Mouse (Mus musculus) forelimb bud, embryonic 11.5 days (tissue): ENCODE data around the gene Osbpl10.
"Not testable (repeated sequence)": the region's sequence is repeated elsewhere in the genome, so short reads cannot be mapped to it uniquely, and the experiment has no call there.

ENCODE experiments used
- DNase-seq: peaks from one replicate; pipeline ENCODE4 v3.0.0-alpha.2; 2012; ENCODE audit warnings: low read depth, low spot score

Osbpl10 gene

DNA sequence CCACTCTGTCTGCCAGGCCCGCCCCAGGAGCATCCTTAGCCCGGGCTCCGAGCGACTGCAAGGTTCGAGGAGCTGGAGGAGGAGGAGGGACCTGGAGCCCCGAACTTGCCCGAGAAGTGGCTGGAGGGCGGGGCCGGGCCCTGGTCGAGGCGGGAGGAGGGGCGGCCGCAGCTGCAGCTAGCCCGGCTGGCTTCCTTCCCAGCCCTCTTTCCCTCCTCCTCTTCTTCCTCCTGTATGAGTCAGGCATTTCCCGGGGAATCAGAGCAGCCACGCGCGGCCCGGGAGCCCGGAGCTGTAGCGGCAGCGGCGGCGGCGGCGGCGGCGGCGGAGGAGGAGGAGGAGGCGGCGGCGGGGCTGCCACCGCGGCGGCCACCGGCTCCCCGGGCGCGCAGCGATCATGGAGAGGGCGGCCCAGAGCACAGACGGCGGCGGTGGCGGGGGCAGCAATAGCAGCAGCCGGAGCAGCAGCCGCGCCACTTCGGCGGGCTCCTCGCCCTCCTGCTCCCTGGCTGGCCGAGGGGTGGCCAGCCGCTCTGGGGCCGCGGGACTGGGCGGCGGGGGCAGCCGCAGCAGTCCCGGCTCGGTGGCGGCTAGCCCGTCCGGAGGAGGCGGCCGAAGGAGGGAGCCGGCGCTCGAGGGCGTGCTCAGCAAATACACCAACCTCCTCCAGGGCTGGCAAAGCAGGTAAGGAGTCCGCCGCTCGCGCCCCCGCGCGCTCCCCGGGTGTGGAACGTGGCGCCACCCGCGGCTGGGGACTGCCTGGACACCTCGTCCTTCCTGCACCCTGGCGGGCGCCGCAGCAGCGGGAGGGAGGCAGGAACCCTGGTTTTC lies at the start of gene Osbpl10:
Gene Osbpl10, plus strand, starts transcription at position 289 of the 831 bp plus-strand sequence.
- peak; percentile 53 for DNase-seq

DNA sequence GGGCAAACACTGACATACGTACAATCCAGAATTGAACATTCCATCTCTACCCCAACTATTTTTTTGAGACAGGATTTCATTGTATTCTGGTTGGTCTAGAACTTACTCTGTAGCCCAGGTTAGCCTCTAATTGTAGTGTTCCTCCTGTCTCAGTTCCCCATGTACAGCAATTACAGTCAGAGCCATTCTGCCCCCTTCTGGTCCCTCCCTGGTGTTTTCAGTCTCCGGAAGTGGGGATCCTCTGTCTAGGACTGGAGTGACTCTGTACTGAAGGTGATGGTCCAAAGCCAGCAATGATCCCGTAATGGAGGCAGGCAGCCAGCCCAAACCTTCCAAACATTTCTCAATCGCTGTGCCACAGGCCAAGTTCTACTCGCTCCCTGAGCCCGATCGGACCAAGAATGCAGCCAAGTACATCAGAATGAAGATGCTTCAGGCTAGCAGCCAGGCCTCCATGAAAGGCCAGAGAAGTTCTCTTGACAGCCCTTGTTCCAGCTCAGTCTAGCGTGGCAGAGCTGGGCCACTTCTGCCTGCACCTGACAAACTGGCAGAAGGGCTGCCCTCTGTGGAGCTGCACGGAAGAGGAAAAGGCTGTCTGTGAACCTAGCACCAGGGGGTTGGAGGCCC lies 47.8 kb upstream of the Osbpl10 start:
- no peak for DNase-seq

DNA sequence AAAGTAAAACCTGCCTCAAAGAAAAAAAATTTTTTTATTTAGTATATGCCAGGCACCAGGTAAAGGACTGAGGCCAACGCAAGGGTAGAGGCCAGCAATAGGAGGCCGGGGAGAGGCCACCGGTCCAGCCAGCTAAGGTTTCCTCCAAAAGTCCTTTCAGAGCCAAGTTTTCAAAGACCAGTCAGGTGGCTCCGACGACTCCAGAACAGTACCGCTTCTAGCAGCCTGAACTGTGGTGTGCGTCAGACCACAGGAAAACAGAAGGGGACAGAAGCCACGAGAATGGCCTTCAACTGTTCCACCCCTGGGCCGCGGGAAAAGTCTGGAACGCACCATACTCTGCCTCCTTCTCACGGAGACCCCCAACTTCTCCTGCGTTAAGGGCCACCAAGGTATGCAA lies 45.8 kb upstream of the Osbpl10 start:
- no peak for DNase-seq

DNA sequence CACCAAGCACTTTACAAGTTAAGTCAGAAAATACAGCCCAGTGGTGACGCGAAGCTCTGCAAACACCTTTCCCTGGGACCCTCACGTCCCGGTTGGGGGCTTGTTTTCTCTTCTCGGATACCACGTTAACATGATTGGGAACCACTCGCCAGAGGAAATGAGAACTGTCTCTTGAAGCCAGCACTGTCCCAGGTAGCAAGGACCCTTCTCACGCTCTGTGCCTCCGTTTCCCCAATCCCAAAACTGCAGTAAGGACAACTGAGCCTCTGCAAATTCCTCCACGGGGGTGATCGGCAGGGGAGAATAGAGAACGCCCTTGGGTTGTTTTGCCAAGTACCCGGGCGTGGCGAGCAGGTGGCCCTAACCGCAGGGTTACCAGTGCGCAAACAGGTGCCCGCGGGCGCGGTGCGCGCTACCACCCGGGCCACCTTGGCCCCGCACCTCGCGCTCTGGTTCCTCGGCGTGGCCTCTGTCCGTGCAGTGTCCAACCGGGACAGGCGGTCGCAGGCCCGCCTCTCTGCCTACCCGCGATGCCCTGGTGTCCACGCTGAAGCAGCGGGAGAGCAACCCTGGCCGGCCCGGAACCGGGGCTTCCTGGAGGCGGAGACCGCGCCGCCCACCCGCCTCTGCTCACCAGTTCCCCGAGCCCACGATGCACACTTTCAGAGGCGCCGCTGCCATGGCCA lies 45.2 kb upstream of the Osbpl10 start:
- DNase-seq: no peak

DNA sequence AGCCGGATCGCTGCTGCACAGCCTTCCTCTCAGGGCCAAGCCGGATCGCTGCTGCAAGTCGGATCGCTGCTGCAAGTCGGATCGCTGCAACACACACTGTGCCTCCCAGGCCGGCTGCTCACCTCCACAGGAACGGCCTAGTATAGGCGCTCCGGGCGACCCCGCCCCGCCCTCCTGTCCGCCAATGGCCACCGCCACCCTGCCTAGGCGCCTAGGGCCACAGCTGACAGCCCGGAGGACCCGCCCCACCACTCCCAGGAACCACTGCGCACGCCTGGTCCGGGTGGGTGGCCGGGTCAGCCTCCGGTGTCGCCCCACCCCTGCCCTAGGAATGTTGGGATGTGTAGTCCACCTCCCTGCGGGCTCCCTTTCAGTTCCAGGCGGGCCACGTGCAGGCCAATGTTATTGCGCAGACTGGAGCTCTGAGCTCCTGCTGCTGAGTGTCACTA lies 44.6 kb upstream of the Osbpl10 start, which contains the start of gene Gpd1l:
Gene Gpd1l, minus strand, starts transcription at position 265 of the 449 bp plus-strand sequence.
- DNase-seq: peak; percentile 93

DNA sequence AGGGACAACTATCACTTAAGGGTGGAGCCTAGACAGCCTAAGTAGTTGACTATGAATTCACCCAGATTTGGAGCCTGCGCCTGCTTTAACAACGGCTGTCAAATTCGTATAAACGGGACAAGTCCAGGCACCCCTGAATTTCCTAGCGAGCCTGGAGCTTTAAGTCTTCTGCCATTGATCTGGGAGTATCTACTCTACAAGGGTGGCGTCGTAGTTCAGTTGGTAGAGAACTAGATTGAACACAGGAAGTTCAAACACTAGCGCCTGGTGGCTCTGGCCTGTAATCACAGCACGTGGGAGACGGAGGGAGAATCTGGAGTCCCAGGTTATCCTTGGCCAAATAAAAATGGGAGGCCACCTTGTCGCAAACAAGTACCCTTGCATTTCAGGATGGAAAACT lies 44.1 kb upstream of the Osbpl10 start:
- DNase-seq: no peak

DNA sequence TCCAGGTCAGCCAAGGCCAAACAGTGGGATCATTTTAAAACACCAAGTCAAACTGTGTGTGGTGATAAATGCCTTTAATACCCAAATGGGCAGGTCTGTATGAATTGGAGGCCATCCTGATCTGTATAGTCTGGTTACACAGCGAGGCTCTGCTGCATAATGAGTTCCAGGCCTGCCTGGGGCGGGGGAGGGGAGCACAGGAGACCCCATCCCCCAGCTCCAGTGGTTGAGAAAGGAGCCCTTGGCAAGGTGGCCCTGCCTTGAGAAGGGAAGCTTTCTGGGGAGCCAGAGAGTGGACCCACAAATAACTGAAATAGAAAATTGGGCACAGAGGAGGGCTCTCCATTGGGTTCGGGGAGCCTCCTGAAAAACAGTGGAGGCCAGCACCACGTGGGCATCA lies 43.0 kb upstream of the Osbpl10 start:
- no peak for DNase-seq

DNA sequence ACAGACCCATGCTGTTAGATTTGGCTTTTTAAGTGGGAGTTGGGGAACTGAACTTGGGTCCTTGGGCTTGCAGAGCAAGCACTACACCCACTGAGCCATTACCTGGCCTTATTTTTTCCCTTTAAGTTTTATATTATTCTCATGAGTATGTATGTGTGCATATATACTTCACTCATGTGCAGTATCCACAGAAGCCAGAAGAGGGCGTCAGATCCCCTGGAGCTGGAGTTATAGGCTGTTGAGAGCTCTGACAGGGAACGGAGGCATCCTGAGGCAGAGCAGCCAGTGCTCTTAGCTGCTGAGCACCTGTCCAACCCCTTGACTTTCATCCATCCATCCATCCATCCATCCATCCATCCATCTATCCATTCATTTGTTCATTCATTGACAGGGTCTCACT lies 41.7 kb upstream of the Osbpl10 start:
- DNase-seq: no peak

DNA sequence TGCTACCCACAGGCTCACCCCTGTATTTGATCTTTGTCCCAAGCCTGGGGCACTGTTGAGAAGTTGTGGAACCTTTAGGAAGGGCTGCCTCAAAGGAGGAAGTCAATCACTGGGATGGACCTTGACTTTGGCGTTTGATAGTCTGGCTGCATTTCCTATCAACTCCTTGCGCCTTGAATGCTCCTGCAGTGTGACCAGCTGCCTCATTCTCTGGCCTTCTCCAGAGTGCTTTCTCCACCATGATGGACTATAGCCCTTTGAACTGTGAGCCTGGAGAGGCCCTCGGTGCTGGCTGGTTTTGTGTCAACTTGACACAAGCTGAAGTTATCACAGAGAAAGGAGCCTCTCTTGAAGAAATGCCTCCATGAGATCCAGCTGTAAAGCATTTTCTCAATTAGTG lies 33.7 kb upstream of the Osbpl10 start:
- DNase-seq: no peak

DNA sequence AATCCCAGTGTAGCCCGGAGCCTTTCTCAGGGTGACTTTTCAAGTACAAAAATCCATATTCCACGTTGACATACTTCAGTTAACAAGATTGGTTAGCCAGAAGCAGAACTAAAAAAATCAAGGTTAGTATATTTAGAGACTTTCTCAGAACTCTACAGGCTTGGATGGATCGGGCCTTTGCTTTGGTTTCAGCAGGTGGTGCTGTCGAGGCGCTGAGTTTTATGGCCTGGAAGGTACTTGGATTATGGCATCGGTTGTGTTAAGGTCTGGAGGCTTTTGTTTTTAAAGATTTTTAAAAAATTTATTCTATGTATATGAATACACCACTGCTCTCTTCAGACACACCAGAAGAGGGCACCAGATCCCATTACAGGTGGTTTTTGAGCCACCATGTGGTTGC lies 32.8 kb upstream of the Osbpl10 start:
- DNase-seq: no peak

DNA sequence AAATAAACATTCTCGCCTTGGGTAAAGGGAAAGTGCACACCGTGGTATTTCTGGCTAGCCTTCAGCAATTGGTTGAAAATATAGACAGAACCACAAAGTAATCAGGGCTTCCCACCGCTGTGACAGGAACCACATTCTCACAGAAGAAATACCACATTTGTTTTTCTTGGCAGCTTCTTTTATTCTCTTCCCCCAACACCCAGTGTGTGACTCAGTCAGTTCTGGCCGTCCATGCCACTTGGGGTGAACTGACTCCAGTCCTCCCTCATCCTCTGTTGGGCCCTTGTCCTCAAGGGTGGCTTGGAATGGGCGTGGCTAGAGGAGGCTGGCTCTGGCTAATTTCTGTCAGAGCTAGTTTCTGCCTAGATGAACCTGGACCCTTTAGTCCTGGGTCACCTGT lies 30.0 kb upstream of the Osbpl10 start:
- DNase-seq: no peak

DNA sequence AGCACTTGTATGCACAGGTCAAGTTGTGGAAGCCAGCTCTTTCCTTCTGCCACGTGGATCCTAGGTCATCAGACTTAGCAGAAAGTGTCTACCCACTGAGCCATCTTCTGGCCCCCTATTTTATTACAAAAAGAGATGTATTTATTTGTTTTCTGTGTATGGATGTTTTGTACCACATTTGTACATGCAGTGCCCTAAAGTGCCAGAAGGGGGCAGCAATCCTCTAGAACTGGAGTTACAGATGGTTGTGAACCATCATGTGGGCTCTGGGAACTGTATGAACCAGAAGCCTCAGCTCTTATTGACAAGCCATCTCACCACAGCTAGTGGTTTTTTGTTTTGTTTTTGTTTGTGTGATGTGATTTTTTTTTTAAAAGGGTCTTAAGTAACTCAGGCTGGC lies 25.5 kb upstream of the Osbpl10 start:
- no peak for DNase-seq

DNA sequence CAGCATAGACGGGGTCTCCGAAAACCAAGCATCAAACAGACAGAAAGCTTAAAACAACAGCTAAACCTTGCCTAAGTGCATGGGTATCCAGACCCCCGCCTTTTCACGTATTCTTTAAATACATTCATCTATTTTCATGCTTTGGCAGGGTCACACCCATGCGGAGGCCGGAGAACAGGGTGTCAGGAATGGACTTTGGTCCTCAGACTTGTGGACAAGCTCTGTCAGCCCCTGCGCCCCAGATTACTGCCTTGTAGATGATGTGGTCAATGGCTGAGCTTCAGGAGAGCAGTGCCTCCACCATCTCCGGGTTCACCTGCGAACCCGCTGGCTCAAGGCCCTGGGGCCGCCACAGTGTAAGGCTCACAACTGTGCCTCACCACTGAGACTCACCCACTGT lies 23.0 kb upstream of the Osbpl10 start:
- no peak for DNase-seq

DNA sequence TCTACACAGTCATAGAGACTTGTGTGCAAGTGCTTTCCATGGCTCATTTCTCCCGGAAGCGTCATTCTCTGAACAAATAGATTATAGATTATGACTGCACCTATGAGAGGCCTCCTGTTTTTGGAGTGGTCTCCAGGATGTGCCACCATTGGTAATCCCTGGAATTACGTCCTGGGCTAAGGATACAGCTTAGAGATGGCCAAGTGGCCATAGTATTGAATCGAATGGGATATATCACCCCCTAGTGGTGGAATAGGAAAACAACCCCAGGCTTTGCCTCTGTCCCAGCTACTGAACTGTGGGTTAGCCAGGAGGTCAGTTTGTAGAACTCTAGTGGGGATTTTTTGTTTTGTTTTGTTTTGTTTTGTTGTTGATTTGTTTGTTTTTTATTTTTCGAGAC lies 21.4 kb upstream of the Osbpl10 start:
- DNase-seq: peak; percentile 73

DNA sequence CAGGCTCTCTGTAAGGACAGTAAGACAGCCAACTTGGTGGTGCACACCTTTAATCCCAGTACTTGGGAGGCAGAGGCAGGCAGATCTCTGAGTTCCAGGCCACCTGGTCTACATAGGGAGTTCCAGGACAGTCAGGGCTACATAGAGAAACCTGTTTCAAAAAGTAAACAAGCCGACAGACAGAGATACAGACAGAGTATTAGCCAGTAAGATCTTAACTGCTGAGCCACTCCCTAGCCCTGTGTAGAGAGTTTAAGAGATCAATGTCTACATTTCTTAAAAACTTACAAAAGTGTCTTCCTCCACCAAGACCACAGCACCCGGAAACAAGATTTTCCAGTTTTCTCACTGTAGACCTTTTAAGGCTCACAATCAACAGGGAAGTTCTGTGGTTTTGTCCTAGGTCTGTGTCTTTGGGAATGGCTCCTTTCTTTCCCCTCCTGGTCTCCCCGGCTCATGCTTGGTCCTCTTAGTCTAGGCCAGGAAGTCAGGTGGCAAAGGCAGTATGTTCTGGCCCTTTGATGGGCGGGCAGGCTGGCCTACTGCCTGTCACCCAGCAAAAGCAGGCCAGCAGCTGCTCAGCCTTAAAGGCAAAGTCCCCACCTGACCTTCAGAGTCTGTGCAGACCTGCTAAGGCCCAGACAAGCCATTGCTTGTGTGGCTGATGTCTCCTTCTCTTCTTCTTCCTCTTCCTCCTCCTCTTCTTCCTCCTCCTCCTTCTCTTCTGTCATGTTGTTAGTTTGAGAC lies 18.2 kb upstream of the Osbpl10 start:
- DNase-seq: no peak

DNA sequence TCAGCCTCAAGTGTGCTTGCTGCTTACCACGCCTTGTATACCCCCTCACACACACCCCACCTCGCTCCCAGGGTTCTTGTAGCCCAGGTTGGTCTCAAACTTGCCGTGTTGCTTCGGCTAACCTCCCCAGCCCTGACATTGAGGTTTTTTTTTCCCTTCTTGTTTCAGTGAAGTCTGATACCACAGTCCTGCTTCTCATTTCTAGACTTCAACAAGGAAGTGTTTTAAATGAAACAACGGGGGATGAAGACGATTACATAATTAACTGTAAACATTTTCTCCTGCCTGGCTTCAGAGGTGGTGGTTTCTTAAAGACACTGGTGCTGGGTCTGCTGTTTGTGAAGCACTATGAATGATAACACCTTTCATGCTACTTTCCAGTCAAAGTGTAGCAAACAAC lies 17.5 kb upstream of the Osbpl10 start:
- no peak for DNase-seq

DNA sequence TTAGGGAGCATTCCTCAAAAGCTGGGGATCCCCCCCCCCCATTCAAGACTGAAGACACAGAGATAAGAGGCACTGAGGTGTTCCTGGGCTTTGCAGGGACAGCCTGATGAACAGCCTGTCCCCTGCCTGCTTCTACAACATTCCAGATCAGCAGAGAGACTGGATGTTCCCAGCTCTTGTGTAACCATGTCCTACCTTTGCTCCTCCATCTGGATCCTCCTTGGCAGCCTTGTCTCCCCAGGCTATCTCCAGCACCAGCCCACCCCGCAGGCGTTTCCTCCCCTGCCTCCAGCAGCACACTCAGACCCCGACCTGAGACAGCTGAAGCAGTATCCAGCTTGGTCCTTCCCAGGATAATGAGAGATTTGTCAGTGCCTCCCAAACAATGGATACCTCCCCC lies 14.3 kb upstream of the Osbpl10 start:
- DNase-seq: no peak

DNA sequence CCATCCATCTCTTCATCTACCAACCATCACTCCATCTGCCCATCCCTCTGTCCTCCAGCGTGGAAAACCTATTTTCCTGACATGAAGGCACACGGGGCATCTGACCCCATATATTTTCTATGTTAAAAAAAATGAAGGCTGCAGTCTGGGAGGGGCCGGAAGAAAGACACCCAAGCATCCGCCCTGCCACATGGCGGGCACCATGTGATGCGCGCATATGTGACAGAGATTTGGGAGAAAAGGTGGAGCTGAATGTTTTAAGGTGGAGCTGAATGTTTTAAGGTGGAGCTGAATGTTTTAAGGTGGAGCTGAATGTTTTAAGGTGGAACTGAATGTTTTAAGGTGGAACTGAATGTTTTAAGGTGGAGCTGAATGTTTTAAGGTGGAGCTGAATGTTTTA lies 12.1 kb upstream of the Osbpl10 start:
- not testable (repeated sequence) for DNase-seq

DNA sequence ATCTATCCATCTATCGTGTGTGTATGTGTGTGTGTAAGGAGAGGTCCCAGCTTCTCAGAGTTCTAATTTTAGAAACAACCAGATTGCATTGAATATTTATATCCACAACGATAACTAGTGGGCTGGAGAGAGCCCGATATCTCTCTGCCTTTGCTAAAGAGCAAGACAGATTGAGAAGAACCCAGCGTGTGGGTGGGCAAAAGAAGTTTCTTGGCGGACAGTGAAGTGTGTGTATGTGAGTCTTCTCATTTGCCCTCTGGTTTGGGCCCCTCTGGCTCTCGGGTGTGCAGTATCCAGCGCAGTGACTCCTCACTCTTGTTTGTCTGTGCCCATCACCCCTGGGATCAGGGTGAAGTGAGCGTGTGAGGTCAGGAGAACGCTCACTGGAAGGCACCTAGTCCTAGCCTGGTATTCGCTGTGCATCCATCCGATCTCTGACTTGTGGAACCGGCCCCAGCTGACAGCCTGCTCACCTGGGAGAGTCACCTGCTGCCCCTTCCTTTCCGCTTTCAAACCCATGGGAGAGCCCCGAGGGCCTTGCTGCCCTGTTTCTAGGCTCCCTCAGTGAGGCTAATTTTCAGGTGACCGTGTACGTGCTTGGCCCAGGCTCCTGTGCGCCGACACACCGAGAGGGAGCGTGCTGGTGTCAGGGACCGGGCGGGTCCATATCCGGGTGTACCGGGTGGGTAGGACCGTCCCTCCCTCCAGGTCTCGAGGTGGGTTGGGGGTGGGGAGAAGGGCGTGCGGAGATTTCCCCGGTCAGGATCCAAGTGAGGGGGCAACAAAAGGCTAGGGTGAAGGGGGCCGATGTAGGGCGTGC lies 698 bp upstream of the Osbpl10 start:
- no peak for DNase-seq

DNA sequence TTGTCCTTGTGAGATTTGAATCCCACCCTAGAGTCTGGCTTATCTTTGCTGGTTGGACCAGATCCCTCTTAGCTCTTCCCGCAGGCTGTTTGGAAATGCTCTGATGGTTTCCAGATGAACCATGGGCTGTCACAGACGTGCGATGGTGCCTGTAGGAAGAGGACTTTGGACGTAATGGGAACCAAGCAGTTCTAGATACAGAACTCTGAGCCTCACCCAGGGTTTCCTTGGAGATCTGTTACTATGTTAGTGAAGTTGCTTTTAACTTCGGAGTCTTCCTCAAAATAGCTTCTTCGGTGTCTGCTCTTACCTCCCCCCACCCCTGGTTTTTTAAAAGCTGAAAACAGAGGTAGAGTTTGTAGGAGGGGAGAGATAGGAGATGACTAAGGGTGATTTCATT lies 1.6 kb downstream of the Osbpl10 start:
- no peak for DNase-seq
